Mouse (Mus musculus): Measurements from ENCODE around the gene Fuca1.

- TF ChIP-seq POLR2A (IDR thresholded peaks at IDR 0.05; ENCODE audit: borderline replicate concordance, insufficient read depth, low read length) (no peak), CTCF (IDR thresholded peaks at IDR 0.05; ENCODE audit: borderline replicate concordance, insufficient read depth, low read depth, low read length) (no peak)
These were observed 36.5 kb upstream of the Fuca1 start for GRCm38 (mm10) chr4:135883881-135884516.

Data from cerebellum, adult 2 months (tissue).